Mouse (Mus musculus) E14TG2a.4 (cell line): ENCODE measurements at regions not wholly inside any gene's neighbourhood (a gene's known extent, or its start where the extent isn't known, plus 50 kb on each side); places are given as distances from the start of the nearest gene placed in this dataset.
A peak's percentile ranks its signal among the peaks of the same experiment; 100 is the strongest.

Source experiments
- H3K27me3 ChIP-seq: 2 replicates; pipeline ENCODE4 v1.6.1; 2014; ENCODE audit warnings: low read length, control low read depth; ENCODE audit not compliant: insufficient read depth
- H3K36me3 ChIP-seq: 2 replicates; pipeline ENCODE4 v1.6.1; 2014; ENCODE audit warnings: low read length, control low read depth; ENCODE audit not compliant: insufficient read depth
- H3K4me1 ChIP-seq: replicated peaks from 2 replicates; pipeline ENCODE4 v1.6.1; 2014; ENCODE audit warnings: low read depth, low read length, control low read depth
- H3K4me3 ChIP-seq: replicated peaks from 2 replicates; pipeline ENCODE4 v1.5.1; 2014; ENCODE audit warnings: mild to moderate bottlenecking, low read length
- H3K9me3 ChIP-seq: 2 replicates; pipeline ENCODE4 v1.6.1; 2014; ENCODE audit warnings: low read length, control low read depth
- CTCF ChIP-seq: conservative IDR thresholded peaks from 2 replicates; pipeline ENCODE4 v1.5.1; 2014; ENCODE audit warnings: low read length
- NANOG ChIP-seq: IDR thresholded peaks from 2 replicates; pipeline ENCODE4 v1.6.1; 2014; ENCODE audit warnings: borderline replicate concordance, low read length, mixed read lengths
- POU5F1 ChIP-seq: IDR thresholded peaks from 2 replicates; pipeline ENCODE4 v1.6.1; 2014; ENCODE audit warnings: low read length, borderline replicate concordance

DNA sequence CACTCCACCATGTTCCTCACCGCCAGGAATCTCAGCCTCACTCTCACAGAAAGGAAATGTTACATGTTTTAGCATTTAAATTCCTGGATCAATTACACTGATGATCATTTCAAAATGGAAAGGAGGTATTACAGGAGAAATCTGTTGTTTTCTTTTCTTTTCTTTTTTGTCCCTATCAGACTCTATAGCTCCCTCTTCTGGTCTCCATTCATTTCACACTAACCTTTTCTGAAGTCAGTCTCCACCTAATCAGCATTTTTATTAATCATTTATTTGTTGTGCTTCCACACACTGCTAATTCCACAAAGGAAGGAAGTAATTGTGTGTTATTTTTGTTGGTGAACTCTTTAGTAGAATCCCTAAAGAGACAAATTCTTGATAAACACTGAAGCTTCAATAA, 130.5 kb upstream of the Car10 start:
- Histone ChIP-seq H3K9me3 (no peaks in the 10 kb centered on the region), H3K36me3 (no peaks in the 10 kb centered on the region), H3K27me3 (no peaks in the 10 kb centered on the region), H3K4me1 (no peaks in the 10 kb centered on the region), H3K4me3 (no peak overlapping the region)
- TF ChIP-seq CTCF: peak; percentile 33
- no peak for TF ChIP-seq NANOG
- no peak for TF ChIP-seq POU5F1

- Histone ChIP-seq H3K4me1 (no peaks in the 10 kb centered on the region), H3K27me3 (no peaks in the 10 kb centered on the region), H3K4me3 (no peak overlapping the region), H3K36me3 (no peaks in the 10 kb centered on the region), H3K9me3 (no peaks in the 10 kb centered on the region)
- TF ChIP-seq POU5F1: no peak
- no peak for TF ChIP-seq CTCF
- TF ChIP-seq NANOG: no peak
These were observed 98.2 kb upstream of the Car10 start for GRCm38 (mm10) chr11:92999603-93000002.

GRCm38 (mm10) chr11:93005991-93006390, 91.8 kb upstream of the Car10 start:
- no peaks in the 10 kb centered on the region for H3K4me1 ChIP-seq
- no peaks in the 10 kb centered on the region for H3K27me3 ChIP-seq
- H3K9me3 ChIP-seq: no peaks in the 10 kb centered on the region
- no peak for TF ChIP-seq POU5F1
- no peak for TF ChIP-seq NANOG
- no peak for TF ChIP-seq CTCF
- no peaks in the 10 kb centered on the region for H3K36me3 ChIP-seq
- H3K4me3 ChIP-seq: no peak overlapping the region

GRCm38 (mm10) chr11:93025981-93026380, 71.8 kb upstream of the Car10 start:
- Histone ChIP-seq H3K4me1 (no peaks in the 10 kb centered on the region), H3K9me3 (peaks cover 2% of the 10 kb centered on the region; the same call in 1 of the 2 replicates), H3K4me3 (no peak overlapping the region), H3K27me3 (no peaks in the 10 kb centered on the region), H3K36me3 (no peaks in the 10 kb centered on the region)
- TF ChIP-seq POU5F1 (no peak), CTCF (no peak), NANOG (no peak)

- Histone ChIP-seq H3K27me3 (no peaks in the 10 kb centered on the region), H3K9me3 (no peaks in the 10 kb centered on the region), H3K4me3 (no peak overlapping the region), H3K4me1 (peaks cover under 1% of the 10 kb centered on the region; the same call in 1 of the 2 replicates), H3K36me3 (no peaks in the 10 kb centered on the region)
- no peak for TF ChIP-seq CTCF
- no peak for TF ChIP-seq NANOG
- no peak for TF ChIP-seq POU5F1
These were observed 62.3 kb upstream of the Car10 start for GRCm38 (mm10) chr11:93035509-93035908.

- no peaks in the 10 kb centered on the region for H3K27me3 ChIP-seq
- no peak overlapping the region for H3K4me3 ChIP-seq
- TF ChIP-seq POU5F1 (no peak), CTCF (no peak), NANOG (no peak)
- no peaks in the 10 kb centered on the region for H3K9me3 ChIP-seq
- H3K36me3 ChIP-seq: no peaks in the 10 kb centered on the region
- H3K4me1 ChIP-seq: peaks cover 6% of the 10 kb centered on the region; the same call in 1 of the 2 replicates
These were observed 60.0 kb upstream of the Car10 start for GRCm38 (mm10) chr11:93037846-93038245.

GRCm38 (mm10) chr11:93039325-93039724, 58.5 kb upstream of the Car10 start:
- no peaks in the 10 kb centered on the region for H3K36me3 ChIP-seq
- H3K4me3 ChIP-seq: no peak overlapping the region
- no peaks in the 10 kb centered on the region for H3K9me3 ChIP-seq
- no peaks in the 10 kb centered on the region for H3K27me3 ChIP-seq
- H3K4me1 ChIP-seq: peaks cover 6% of the 10 kb centered on the region; the same call in 1 of the 2 replicates
- TF ChIP-seq NANOG (no peak), CTCF (no peak), POU5F1 (no peak)

GRCm38 (mm10) chr11:93040816-93041215, 57.0 kb upstream of the Car10 start:
- Histone ChIP-seq H3K36me3 (no peaks in the 10 kb centered on the region), H3K4me3 (no peak overlapping the region), H3K27me3 (no peaks in the 10 kb centered on the region), H3K4me1 (peaks cover 6% of the 10 kb centered on the region; the same call in 1 of the 2 replicates), H3K9me3 (no peaks in the 10 kb centered on the region)
- TF ChIP-seq NANOG (peak; percentile 72; the same call in 1 of the 2 replicates), POU5F1 (no peak)

DNA sequence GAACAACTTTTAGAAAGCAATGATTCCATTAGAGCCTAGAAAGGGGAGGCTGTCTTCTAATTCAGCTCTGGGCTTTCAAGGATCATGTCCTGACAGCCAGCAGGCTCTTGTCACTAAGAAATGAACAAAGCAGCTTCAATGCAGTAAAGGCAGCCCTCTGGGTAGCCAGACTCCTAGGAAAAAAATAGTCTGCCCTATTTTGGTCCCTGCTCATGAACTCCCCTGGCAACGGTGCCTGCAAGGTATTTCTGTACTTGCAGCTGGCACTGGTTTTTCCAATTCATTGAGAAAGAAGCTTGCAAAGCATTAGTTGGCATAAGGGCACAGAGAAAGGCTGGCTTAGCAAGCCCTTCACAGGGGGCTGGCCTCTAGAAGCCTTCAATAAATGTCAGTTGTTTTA, 52.8 kb upstream of the Car10 start:
- no peak overlapping the region for H3K4me3 ChIP-seq
- H3K36me3 ChIP-seq: no peaks in the 10 kb centered on the region
- peaks cover 6% of the 10 kb centered on the region; the same call in 1 of the 2 replicates for H3K4me1 ChIP-seq
- no peaks in the 10 kb centered on the region for H3K27me3 ChIP-seq
- no peaks in the 10 kb centered on the region for H3K9me3 ChIP-seq
- TF ChIP-seq POU5F1 (no peak), CTCF (no peak), NANOG (no peak)
